Mouse (Mus musculus) lung, postnatal 4 days (tissue): Measurements from ENCODE around the gene Popdc2.

Experiments used
- DNase-seq, 2 experiments: peaks; one replicate each; pipeline ENCODE4 v3.0.0; 2021

Gene Popdc2

GRCm38 (mm10) chr16:38406708-38407107 is 44.7 kb downstream of the Popdc2 start:
- no peak for DNase-seq

GRCm38 (mm10) chr16:38407584-38407983 is 45.6 kb downstream of the Popdc2 start:
- DNase-seq: no peak

- DNase-seq: no peak
These were observed 46.4 kb downstream of the Popdc2 start for GRCm38 (mm10) chr16:38408416-38408815.

GRCm38 (mm10) chr16:38414953-38415352 is 52.9 kb downstream of the Popdc2 start:
- no peak for DNase-seq

GRCm38 (mm10) chr16:38425374-38425773 is 63.4 kb downstream of the Popdc2 start:
- no peak for DNase-seq

GRCm38 (mm10) chr16:38425799-38426198 is 63.8 kb downstream of the Popdc2 start:
- DNase-seq: no peak
